Mouse (Mus musculus): ENCODE results near the gene Zfp180. TPM values are rescaled to one million over a fixed set of nuclear protein-coding genes. Genes with fewer than 3 reads are reported as not detected.

Gene Zfp180
- polyA plus RNA-seq, 1 experiment = 12.7 TPM

GRCm38 (mm10) chr7:24142566-24142965, 60.8 kb downstream of the Zfp180 start:
- H3K4me3 ChIP-seq (replicated peaks; ENCODE audit: control insufficient read depth, low read depth, low read length) = no peak overlapping the region
- H3K4me1 ChIP-seq (ENCODE audit: control insufficient read depth, insufficient read depth, low read length) = no peaks in the 10 kb centered on the region
- H3K27ac ChIP-seq (ENCODE audit: control insufficient read depth, insufficient read depth, low read depth, low read length, poor library complexity) = no peak overlapping the region
- 23% methylated on average over 6 of the region's 6 CpGs for whole genome bisulfite sequencing
- no peak for TF ChIP-seq POLR2A (IDR thresholded peaks at IDR 0.05; ENCODE audit: borderline replicate concordance, control insufficient read depth, low read depth, low read length)

- 7% methylated on average over 1 of the region's 1 CpGs for WGBS
- Histone ChIP-seq H3K4me3 (replicated peaks; ENCODE audit: control insufficient read depth, low read depth, low read length) (no peak overlapping the region), H3K4me1 (ENCODE audit: control insufficient read depth, insufficient read depth, low read length) (no peaks in the 10 kb centered on the region), H3K27ac (ENCODE audit: control insufficient read depth, insufficient read depth, low read depth, low read length, poor library complexity) (no peak overlapping the region)
- TF ChIP-seq POLR2A (IDR thresholded peaks at IDR 0.05; ENCODE audit: borderline replicate concordance, control insufficient read depth, low read depth, low read length) (no peak), CTCF (IDR thresholded peaks at IDR 0.05; ENCODE audit: control insufficient read depth, insufficient read depth, low read length) (peak; percentile 36; the same call in 1 of the 2 replicates)
Measured at GRCm38 (mm10) chr7:24153272-24153671, 71.5 kb downstream of the Zfp180 start.

Other genes with a start within 250 kb of the Zfp180 start
- gene Vmn1r176, start 244.6 kb upstream of the Zfp180 start, polyA plus RNA-seq (2011; ENCODE audit: insufficient read depth, insufficient read length, low replicate concordance, missing spikeins) = not detected in 2 replicates
- gene Vmn1r177, start 215.5 kb upstream of the Zfp180 start, polyA plus RNA-seq (2011; ENCODE audit: insufficient read depth, insufficient read length, low replicate concordance, missing spikeins) = not detected in 2 replicates
- not detected in 2 replicates for gene Vmn1r178, start 189.9 kb upstream of the Zfp180 start, polyA plus RNA-seq (2011; ENCODE audit: insufficient read depth, insufficient read length, low replicate concordance, missing spikeins)
- 0.35 TPM in 1 of 2 replicates, not detected in the other for gene Vmn1r179, start 154.9 kb upstream of the Zfp180 start, polyA plus RNA-seq (2011; ENCODE audit: insufficient read depth, insufficient read length, low replicate concordance, missing spikeins)
- gene Vmn1r180, start 131.3 kb upstream of the Zfp180 start, polyA plus RNA-seq (2011; ENCODE audit: insufficient read depth, insufficient read length, low replicate concordance, missing spikeins) = not detected in 2 replicates
- not detected in 2 replicates for gene Vmn1r181, start 107.3 kb upstream of the Zfp180 start, polyA plus RNA-seq (2011; ENCODE audit: insufficient read depth, insufficient read length, low replicate concordance, missing spikeins)
- not detected in 2 replicates for gene V1rd19, start 80.2 kb upstream of the Zfp180 start, polyA plus RNA-seq (2011; ENCODE audit: insufficient read depth, insufficient read length, low replicate concordance, missing spikeins)
- 0.15 TPM in 1 of 2 replicates, not detected in the other for gene Vmn1r183, start 28.7 kb upstream of the Zfp180 start, polyA plus RNA-seq (2011; ENCODE audit: insufficient read depth, insufficient read length, low replicate concordance, missing spikeins)
- gene Zfp112, start 30.4 kb downstream of the Zfp180 start, polyA plus RNA-seq (2011; ENCODE audit: insufficient read depth, insufficient read length, low replicate concordance, missing spikeins) = 0.36 and 0.65 TPM in 2 replicates
- 1.7 and 4.5 TPM in 2 replicates for gene Zfp235, start 52.2 kb downstream of the Zfp180 start, polyA plus RNA-seq (2011; ENCODE audit: insufficient read depth, insufficient read length, low replicate concordance, missing spikeins)
- not detected in 2 replicates for gene Zfp114, start 93.1 kb downstream of the Zfp180 start, polyA plus RNA-seq (2011; ENCODE audit: insufficient read depth, insufficient read length, low replicate concordance, missing spikeins)
- 0.74 and 1.8 TPM in 2 replicates for gene Zfp111, start 129.5 kb downstream of the Zfp180 start, polyA plus RNA-seq (2011; ENCODE audit: insufficient read depth, insufficient read length, low replicate concordance, missing spikeins)
- gene Zfp109, start 155.6 kb downstream of the Zfp180 start, polyA plus RNA-seq (2011; ENCODE audit: insufficient read depth, insufficient read length, low replicate concordance, missing spikeins) = 0.43 and 0.95 TPM in 2 replicates
- gene Zfp108, start 172.9 kb downstream of the Zfp180 start, polyA plus RNA-seq (2011; ENCODE audit: insufficient read depth, insufficient read length, low replicate concordance, missing spikeins) = not detected in 2 replicates
- not detected in 2 replicates for gene Zfp93, start 188.5 kb downstream of the Zfp180 start, polyA plus RNA-seq (2011; ENCODE audit: insufficient read depth, insufficient read length, low replicate concordance, missing spikeins)
- 3.6 and 14.4 TPM in 2 replicates for gene Zfp61, start 219.3 kb downstream of the Zfp180 start, polyA plus RNA-seq (2011; ENCODE audit: insufficient read depth, insufficient read length, low replicate concordance, missing spikeins)
- gene Zfp94, start 234.7 kb downstream of the Zfp180 start, polyA plus RNA-seq (2011; ENCODE audit: insufficient read depth, insufficient read length, low replicate concordance, missing spikeins) = 1.9 and 5.4 TPM in 2 replicates

All from bone marrow, adult 2 months (tissue).